In the genomic region with DNA sequence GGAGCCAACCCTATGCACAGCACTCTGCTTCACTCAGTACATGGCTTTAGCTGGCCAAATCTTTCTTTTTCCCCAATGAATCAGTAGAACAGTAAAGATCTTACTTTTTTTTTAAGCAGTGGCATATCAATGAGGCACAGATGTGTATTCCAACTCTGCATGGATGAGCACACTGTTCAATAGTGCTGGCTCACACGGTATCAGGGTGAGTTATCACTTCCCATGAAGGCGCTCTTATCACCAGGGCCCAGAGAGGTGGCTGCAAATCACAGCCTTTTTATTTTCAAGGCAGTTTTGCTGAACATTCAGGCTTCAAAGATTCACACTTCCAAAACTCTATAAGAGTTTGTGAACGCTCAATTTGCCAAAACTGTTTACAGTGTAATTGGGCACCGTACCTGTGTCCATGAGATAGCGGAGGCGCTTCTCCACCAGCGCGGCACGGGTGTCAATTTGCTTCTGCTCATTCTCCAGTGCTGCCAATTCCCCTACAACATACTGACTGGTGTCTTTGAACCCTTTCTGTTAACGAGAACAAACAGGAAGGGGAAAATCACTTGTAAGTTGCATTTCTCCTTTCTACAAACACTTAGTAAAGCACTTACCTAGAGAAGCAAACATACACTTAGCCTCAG, we compare ENCODE assay signal across 32 mouse cellular contexts. TPM values are rescaled to one million over a fixed set of nuclear protein-coding genes. Genes with fewer than 3 reads are reported as not detected.
DNase-seq lines count a peak whose midpoint lies in the region; ATAC-seq and TF ChIP-seq lines count a peak whose summit lies in the region.
"Had no signal": no experiment of that assay in that cellular context is flagged by ENCODE, and none has a peak within 500 bp of the region (broad histone marks: within the 10 kb centered on the region; RNA-seq: fewer than 3 reads in every experiment).

No protein-coding gene starts in this region.

- peaks cover 5% of the 10 kb centered on the region; the same call in 1 of the 2 replicates for H3K27me3 ChIP-seq in midbrain, embryonic 13.5 days
- H3K27me3 ChIP-seq in midbrain, embryonic 10.5 days (ENCODE audit: low read depth, poor library complexity, severe bottlenecking) = no peaks in the 10 kb centered on the region
- H3K27me3 ChIP-seq in liver, embryonic 16.5 days (ENCODE audit: control insufficient read depth, insufficient read depth, low read depth, low read length) = no peaks in the 10 kb centered on the region
- H3K27me3 ChIP-seq in midbrain, embryonic 15.5 days (replicated peaks) = no peaks in the 10 kb centered on the region
- H3K27me3 ChIP-seq in kidney, embryonic 16.5 days (ENCODE audit: insufficient read depth, low read length) = no peaks in the 10 kb centered on the region
- H3K27me3 ChIP-seq: embryonic facial prominence, embryonic 15.5 days; forebrain, embryonic 12.5 days; heart, embryonic 12.5 days; hindbrain, embryonic 13.5 days; lung, embryonic 15.5 days; neural tube, embryonic 13.5 days had no signal

- ATAC-seq in midbrain, embryonic 13.5 days = peak; percentile 77
- peak; percentile 50; the same call in 1 of the 2 replicates for ATAC-seq in liver, embryonic 16.5 days (ENCODE audit: low read depth)
- peak; percentile 71 for ATAC-seq in midbrain, embryonic 15.5 days (replicated peaks)
- no peak for ATAC-seq in kidney, embryonic 16.5 days (ENCODE audit: low FRiP score, low TSS enrichment)
- no peak for ATAC-seq in cerebellum, adult (ENCODE audit: insufficient number of reproducible peaks, low FRiP score, low TSS enrichment)
- ATAC-seq: forebrain, postnatal 0 days; intestine, embryonic 16.5 days had no signal

- H3K4me1 ChIP-seq in midbrain, embryonic 13.5 days (replicated peaks) = peaks cover 27% of the 10 kb centered on the region
- peaks cover 47% of the 10 kb centered on the region for H3K4me1 ChIP-seq in midbrain, embryonic 10.5 days
- H3K4me1 ChIP-seq in liver, embryonic 16.5 days (ENCODE audit: control insufficient read depth, low read depth, low read length) = no peaks in the 10 kb centered on the region
- H3K4me1 ChIP-seq in midbrain, embryonic 15.5 days = peaks cover 9% of the 10 kb centered on the region; the same call in 1 of the 2 replicates
- H3K4me1 ChIP-seq in kidney, embryonic 16.5 days (ENCODE audit: insufficient read depth, low read length) = no peaks in the 10 kb centered on the region
- H3K4me1 ChIP-seq: embryonic facial prominence, embryonic 10.5 days; embryonic facial prominence, embryonic 15.5 days; heart, embryonic 12.5 days; lung, embryonic 15.5 days; neural tube, embryonic 13.5 days had no signal

- DNase-seq in midbrain, embryonic 10.5 days (ENCODE audit: low spot score) = no peak
- peak; percentile 45 for DNase-seq in brain, embryonic 14.5 days (ENCODE audit: low read depth)
- DNase-seq in urinary bladder, postnatal 36 days (ENCODE audit: low spot score in 2 of 2) = no peak
- DNase-seq: adrenal gland, adult 8-10 months; B cell, adult 2 months; cerebellum, adult 11-12 months; cerebellum, postnatal 14 days; forebrain, postnatal 0 days; heart, adult 2 months; heart, postnatal 4 days; kidney, adult 8-10 months; kidney, postnatal 10 days; layer of hippocampus, adult 9-11 months; thymus, adult 2 months; thymus, postnatal 4 days had no signal

- H3K27ac ChIP-seq in midbrain, embryonic 13.5 days = no peak overlapping the region
- no peak overlapping the region for H3K27ac ChIP-seq in midbrain, embryonic 10.5 days (replicated peaks)
- no peak overlapping the region for H3K27ac ChIP-seq in liver, embryonic 16.5 days (ENCODE audit: low read length)
- H3K27ac ChIP-seq in midbrain, embryonic 15.5 days = no peak overlapping the region
- H3K27ac ChIP-seq in kidney, embryonic 16.5 days (ENCODE audit: low read length) = no peak overlapping the region
- H3K27ac ChIP-seq: embryonic facial prominence, embryonic 10.5 days; embryonic facial prominence, embryonic 15.5 days; forebrain, embryonic 12.5 days; heart, adult 2 months; hindbrain, embryonic 13.5 days; lung, embryonic 15.5 days; macrophage; neural tube, embryonic 13.5 days had no signal

- no peak overlapping the region for H3K9ac ChIP-seq in midbrain, embryonic 13.5 days (replicated peaks)
- no peak overlapping the region for H3K9ac ChIP-seq in liver, embryonic 16.5 days (ENCODE audit: low read depth, low read length)
- no peak overlapping the region for H3K9ac ChIP-seq in midbrain, embryonic 15.5 days
- H3K9ac ChIP-seq in kidney, embryonic 16.5 days (replicated peaks; ENCODE audit: low read length) = no peak overlapping the region
- H3K9ac ChIP-seq: embryonic facial prominence, embryonic 15.5 days; forebrain, embryonic 12.5 days; forebrain, postnatal 0 days; heart, embryonic 12.5 days; hindbrain, embryonic 13.5 days; lung, embryonic 15.5 days; neural tube, embryonic 13.5 days had no signal

- H3K36me3 ChIP-seq in midbrain, embryonic 13.5 days = peaks cover 3% of the 10 kb centered on the region; the same call in 1 of the 2 replicates
- H3K36me3 ChIP-seq in midbrain, embryonic 10.5 days = peaks cover 2% of the 10 kb centered on the region; the same call in 1 of the 2 replicates
- no peaks in the 10 kb centered on the region for H3K36me3 ChIP-seq in liver, embryonic 16.5 days (ENCODE audit: control insufficient read depth, insufficient read depth)
- H3K36me3 ChIP-seq in midbrain, embryonic 15.5 days (replicated peaks) = no peaks in the 10 kb centered on the region
- H3K36me3 ChIP-seq in kidney, embryonic 16.5 days (ENCODE audit: insufficient read depth, low read length) = 0 out of 2 replicates have a peak, but pooled peaks cover 4% of the 10 kb centered on the region
- H3K36me3 ChIP-seq: embryonic facial prominence, embryonic 10.5 days; forebrain, embryonic 12.5 days; lung, embryonic 15.5 days had no signal

- no peak overlapping the region for H3K4me2 ChIP-seq in midbrain, embryonic 13.5 days (replicated peaks)
- no peak overlapping the region for H3K4me2 ChIP-seq in liver, embryonic 16.5 days (ENCODE audit: low read depth, low read length)
- no peak overlapping the region for H3K4me2 ChIP-seq in midbrain, embryonic 15.5 days
- no peak overlapping the region for H3K4me2 ChIP-seq in kidney, embryonic 16.5 days (replicated peaks; ENCODE audit: low read depth, low read length)
- H3K4me2 ChIP-seq: embryonic facial prominence, embryonic 15.5 days; forebrain, embryonic 12.5 days; heart, embryonic 12.5 days; hindbrain, embryonic 13.5 days; lung, embryonic 15.5 days; neural tube, embryonic 13.5 days had no signal

- 74% methylated on average over 10 of the region's 10 CpGs for WGBS in midbrain, embryonic 13.5 days
- 90% methylated on average over 10 of the region's 10 CpGs for WGBS in midbrain, embryonic 10.5 days
- WGBS in liver, embryonic 16.5 days (ENCODE audit: insufficient replicate concordance) = 59% methylated on average over 10 of the region's 10 CpGs
- WGBS in midbrain, embryonic 15.5 days = 74% methylated on average over 10 of the region's 10 CpGs
- 74% methylated on average over 10 of the region's 10 CpGs for WGBS in kidney, embryonic 16.5 days

- no peak for TF ChIP-seq POLR2A in brain, embryonic 14.5 days (IDR thresholded peaks at IDR 0.05; ENCODE audit: borderline replicate concordance, extremely low read depth, insufficient read depth, insufficient read length, poor library complexity, severe bottlenecking)

- H3K4me3 ChIP-seq in midbrain, embryonic 13.5 days (replicated peaks) = no peak overlapping the region
- no peak overlapping the region for H3K4me3 ChIP-seq in midbrain, embryonic 10.5 days
- no peak overlapping the region for H3K4me3 ChIP-seq in liver, embryonic 16.5 days (ENCODE audit: low read depth, low read length)
- no peak overlapping the region for H3K4me3 ChIP-seq in midbrain, embryonic 15.5 days
- no peak overlapping the region for H3K4me3 ChIP-seq in kidney, embryonic 16.5 days (ENCODE audit: low read length)
- H3K4me3 ChIP-seq: embryonic facial prominence, embryonic 10.5 days; embryonic facial prominence, embryonic 15.5 days; forebrain, embryonic 12.5 days; heart, adult 2 months; heart, embryonic 12.5 days; hindbrain, embryonic 13.5 days; lung, embryonic 15.5 days; neural tube, embryonic 13.5 days had no signal

- no peak for TF ChIP-seq CTCF in brain, embryonic 14.5 days (IDR thresholded peaks at IDR 0.05; ENCODE audit: borderline replicate concordance, extremely low read depth, insufficient read depth, insufficient read length)

- no peaks in the 10 kb centered on the region for H3K9me3 ChIP-seq in midbrain, embryonic 13.5 days
- H3K9me3 ChIP-seq in midbrain, embryonic 10.5 days (replicated peaks) = no peaks in the 10 kb centered on the region
- H3K9me3 ChIP-seq in liver, embryonic 16.5 days (replicated peaks; ENCODE audit: control insufficient read depth, low read length) = no peaks in the 10 kb centered on the region
- no peaks in the 10 kb centered on the region for H3K9me3 ChIP-seq in midbrain, embryonic 15.5 days
- no peaks in the 10 kb centered on the region for H3K9me3 ChIP-seq in kidney, embryonic 16.5 days (ENCODE audit: low read length)
- H3K9me3 ChIP-seq: embryonic facial prominence, embryonic 10.5 days; embryonic facial prominence, embryonic 15.5 days; forebrain, embryonic 12.5 days; heart, embryonic 12.5 days; hindbrain, embryonic 13.5 days; lung, embryonic 15.5 days; neural tube, embryonic 13.5 days had no signal

RNA-seq across cellular contexts. Expression of a gene that starts 50.5 kb away (rescaled TPM):
- 23.2 and 23.5 TPM in 2 replicates for polyA plus RNA-seq in midbrain, embryonic 13.5 days (2015; fragmentation: Nextera tagmentation; extraction: Ambion mirVana)
- 44.5 and 54.8 TPM in 2 replicates for polyA plus RNA-seq in midbrain, embryonic 10.5 days (2016; fragmentation: Nextera tagmentation; extraction: Ambion mirVana)
- 18.5 and 18.8 TPM in 2 replicates for polyA plus RNA-seq in brain, embryonic 14.5 days (2012; rRNA removed)
- polyA plus RNA-seq in liver, embryonic 16.5 days (2015; fragmentation: Nextera tagmentation; extraction: Ambion mirVana) = not detected in 2 replicates
- polyA plus RNA-seq in midbrain, embryonic 15.5 days (2015; fragmentation: Nextera tagmentation; extraction: Ambion mirVana) = 11.5 and 12.2 TPM in 2 replicates
- polyA plus RNA-seq in kidney, embryonic 16.5 days (2015; fragmentation: Nextera tagmentation; extraction: Ambion mirVana) = not detected in 2 replicates
- polyA plus RNA-seq: intestine, embryonic 16.5 days; large intestine, adult 2 months; liver, adult 2 months; macrophage; neural tube, embryonic 13.5 days; spleen, adult 2 months had no signal

Comparison
In these comparisons a context has a peak if more than half of its experiments do, and no peak if none do; other contexts are left out.
1. ATAC-seq: peak in midbrain, embryonic 13.5 days (single experiment), liver, embryonic 16.5 days (single experiment) and midbrain, embryonic 15.5 days (single experiment); none in kidney, embryonic 16.5 days (single experiment) and cerebellum, adult (single experiment).
2. RNA of a gene that starts 50.5 kb away (polyA plus RNA-seq): 44.5 to 54.8 TPM in midbrain, embryonic 10.5 days, 23.2 to 23.5 TPM in midbrain, embryonic 13.5 days, 18.5 to 18.8 TPM in brain, embryonic 14.5 days and 11.5 to 12.2 TPM in midbrain, embryonic 15.5 days; not detected in liver, embryonic 16.5 days and not detected in kidney, embryonic 16.5 days; every median in the first group is over 10 times any median in the second.